Mouse (Mus musculus) cerebellum, adult 8-10 months (tissue): ENCODE data around the gene Lrit3.
"Not testable (repeated sequence)": the region's sequence is repeated elsewhere in the genome, so short reads cannot be mapped to it uniquely, and the experiment has no call there.

Experiments used
- DNase-seq: peaks from one replicate; pipeline ENCODE4 v3.0.0; 2022

The Lrit3 gene

DNA sequence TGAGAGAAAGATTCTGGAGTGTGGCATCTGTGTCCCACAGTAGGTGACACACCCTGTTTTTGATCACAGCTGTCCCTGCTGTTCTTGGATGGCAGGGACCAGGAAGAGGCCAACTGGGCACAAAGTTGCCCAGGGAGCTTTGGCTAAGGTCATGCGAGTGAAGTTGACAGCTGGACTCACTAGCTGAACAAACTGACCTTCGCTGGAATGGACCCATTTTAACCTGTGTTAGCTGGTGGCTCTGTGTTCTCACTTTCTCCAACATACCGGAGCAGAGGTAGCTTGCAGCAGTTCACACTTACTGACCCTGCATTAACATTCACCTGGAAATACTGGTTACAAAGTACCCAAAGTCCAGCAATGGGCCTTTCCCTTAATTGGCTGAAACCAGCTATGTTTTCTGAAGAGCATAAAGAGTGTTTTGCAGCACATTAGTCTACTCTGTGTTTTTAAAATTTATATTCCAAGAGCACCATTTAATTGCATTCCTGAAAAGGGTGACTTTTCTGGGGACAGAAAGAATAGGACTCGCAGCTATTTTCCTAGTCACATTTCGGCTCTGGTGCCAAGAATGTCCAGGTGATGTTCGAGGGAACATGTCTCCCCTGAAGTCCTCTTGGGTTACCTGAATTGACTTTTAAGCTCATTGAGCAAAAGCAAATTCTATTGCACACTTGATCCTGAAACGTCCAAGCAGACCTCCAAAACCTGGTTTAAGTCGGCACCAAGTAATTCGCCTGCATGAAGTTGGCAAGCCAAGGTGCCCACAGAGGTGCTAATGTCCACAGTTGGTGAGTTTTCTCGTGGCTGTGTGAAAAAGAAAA, 36.6 kb downstream of the Lrit3 start:
- no peak for DNase-seq

DNA sequence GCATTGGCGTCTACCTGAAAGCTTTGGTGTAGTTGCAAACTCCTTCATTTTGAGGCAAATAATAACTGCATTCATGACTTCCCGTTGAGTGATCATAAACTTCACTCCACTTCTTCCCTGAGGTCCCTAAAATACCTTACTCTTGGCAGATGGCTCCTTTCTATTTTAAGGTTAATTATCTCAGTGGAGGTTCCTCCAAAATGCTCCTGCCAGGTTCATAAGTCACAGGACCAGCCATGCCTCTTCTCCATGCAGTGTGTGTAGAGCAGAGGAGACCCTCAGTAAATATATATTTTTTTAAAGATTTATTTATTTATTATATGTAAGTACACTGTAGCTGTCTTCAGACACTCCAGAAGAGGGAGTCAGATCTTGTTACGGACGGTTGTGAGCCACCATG, 37.7 kb downstream of the Lrit3 start:
- DNase-seq, result no peak

DNA sequence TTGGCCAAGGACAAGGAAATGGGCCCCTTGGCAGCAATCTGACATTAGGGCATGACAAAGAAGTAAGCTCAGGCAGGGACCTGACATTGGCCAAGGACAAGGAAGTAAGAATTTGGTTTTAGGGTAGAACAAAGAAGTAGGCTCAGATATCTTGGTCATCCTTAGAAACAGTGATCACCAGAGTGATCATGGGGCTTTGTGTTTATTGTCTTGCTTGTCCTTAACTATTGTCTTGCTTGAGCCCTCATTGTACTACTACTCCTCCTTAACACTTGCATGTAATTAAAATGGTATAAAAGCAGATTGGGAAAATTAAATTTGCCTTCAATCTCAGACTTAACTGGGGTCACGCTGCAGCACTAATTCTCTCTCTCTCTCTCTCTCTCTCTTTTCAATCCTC, 46.2 kb downstream of the Lrit3 start:
- not testable (repeated sequence) for DNase-seq

DNA sequence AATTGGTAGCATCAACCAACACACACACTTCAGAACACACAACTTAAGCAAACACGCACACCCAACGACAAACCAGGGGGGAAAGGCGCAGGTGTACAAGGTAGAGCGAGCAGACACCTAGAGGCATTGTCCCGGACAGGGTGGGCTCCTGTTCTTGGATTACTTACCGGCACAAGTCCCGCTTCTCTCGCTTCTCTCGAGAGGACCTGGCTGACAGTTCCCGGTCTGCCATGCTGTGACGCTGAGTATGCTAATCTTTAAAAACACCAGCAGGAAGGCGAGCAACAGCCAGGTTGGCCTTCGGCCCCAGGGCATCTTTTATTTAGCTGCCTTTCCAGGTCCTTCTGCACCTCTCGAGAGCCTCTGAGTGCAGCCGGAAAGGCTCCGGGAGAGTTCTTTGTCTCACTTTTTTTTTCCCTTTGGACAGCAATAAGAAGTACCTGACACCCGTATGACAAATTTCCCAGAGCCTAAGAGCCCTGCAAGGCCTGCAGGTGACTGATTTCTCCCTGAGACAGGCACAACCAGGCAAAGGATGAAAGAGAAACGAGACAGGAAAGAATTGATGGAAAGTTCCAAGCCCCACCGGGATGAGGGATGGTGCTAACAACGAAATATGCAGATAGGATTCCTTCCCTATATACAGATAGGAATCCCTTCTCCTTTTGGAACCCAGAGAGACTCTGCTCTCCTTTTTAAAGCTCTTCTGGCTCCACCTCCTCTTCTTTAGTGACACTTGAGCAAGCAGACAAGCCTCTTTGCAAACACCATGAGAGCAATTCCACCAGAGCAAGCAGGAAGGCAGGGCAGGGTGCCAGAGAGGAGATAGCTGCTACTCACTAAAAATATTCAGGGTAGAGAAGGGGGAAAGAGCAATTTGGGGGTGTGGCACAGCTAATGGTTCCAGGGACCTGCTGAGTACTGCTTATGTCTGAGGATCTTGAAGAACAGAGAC, 48.9 kb downstream of the Lrit3 start, which contains the start of gene Egf:
Egf (minus strand) TSS at position 667 of the 955 bp plus-strand sequence.
- no peak for DNase-seq

DNA sequence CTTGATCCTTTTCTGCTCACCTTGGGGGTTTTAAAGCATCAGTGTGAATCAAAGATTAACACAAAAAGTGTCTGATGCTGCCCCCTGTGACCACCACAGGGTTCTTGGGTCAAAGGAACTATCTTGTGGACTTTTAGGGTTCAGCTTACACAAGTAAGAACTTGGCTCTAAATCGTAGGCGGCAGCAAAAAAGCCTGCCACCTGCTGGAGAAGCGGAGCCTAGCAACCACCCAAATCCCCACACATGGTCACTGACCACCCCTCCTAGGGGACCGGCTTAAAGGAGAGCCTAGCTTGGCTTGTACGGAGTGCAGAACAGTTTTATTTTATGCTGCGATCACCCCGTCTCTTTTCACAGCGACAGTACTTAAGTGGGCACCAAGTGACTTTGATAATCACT, 59.0 kb downstream of the Lrit3 start:
- DNase-seq, result no peak

DNA sequence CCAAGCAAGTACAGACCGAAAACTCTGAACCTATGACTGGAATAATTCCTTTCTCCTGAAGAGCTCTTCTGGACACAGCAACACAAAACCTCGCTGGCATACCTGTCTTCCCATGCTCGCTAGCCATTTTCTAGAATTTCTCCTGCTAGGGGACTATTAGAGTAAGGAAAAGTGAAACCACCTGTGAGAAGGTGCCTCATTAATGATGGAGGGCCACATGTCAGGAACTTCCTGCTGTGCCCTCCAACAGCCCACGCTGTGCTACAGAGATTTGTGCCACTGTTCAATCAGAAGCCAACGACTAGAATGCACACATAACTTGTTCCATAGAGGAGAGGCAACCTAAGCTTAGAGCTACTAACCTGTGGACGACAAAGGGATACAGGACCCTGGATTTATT, 61.0 kb downstream of the Lrit3 start:
- no peak for DNase-seq

DNA sequence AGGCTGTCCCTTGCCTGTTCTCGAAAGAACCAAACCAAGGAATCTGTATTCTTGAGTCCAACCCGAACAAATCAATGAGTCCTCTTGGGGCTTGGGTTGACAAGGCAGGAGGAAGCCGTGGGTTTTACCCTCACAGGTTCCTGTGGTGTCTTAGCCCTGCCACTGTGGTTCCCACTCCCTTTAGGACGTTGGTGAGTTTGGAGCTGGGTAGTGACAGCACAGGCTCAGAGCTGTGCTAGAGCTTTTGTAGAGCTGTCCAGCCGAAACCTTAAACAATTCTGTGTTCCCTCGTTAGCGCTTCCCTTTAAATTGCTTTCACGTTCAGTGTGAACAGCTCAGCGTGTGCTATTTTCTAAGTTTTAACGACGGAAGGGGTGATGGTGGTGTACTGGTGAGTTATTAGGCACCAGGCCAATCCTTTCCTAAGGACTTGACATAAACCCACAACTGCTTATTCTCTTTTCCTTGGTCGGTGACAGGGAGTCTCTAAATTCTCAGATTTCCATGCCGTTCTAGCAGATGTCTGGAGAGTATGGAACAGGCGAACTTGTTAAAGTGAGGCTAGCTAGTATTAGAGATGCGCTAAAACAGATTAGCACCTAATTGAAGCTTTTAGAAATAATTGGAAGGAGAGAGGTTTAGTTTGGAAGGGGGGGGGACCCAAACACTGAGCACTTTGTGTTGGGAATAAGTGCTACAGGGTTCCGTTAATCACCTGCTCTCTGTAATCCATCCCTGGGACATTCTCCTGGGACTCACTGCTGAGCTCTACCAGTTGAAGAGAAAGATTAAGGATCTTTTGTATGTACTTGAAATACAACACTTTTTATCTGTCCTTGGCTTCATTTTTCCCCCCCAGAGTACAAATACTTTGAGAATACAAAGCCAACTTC, 65.3 kb downstream of the Lrit3 start:
- no peak for DNase-seq
